In genomic region chr4:65216682-65217081, GRCm38 (mm10) we compare ENCODE assay signal across 14 mouse cellular contexts.
DNase-seq lines count a peak whose midpoint lies in the region; ATAC-seq and TF ChIP-seq lines count a peak whose summit lies in the region.
"Had no signal": no experiment of that assay in that cellular context is flagged by ENCODE, and none has a peak within 500 bp of the region (broad histone marks: within the 10 kb centered on the region; RNA-seq: fewer than 3 reads in every experiment).

No protein-coding gene starts in this region.

- ATAC-seq in Patski = peak; percentile 62
- ATAC-seq: hindbrain, embryonic 16.5 days had no signal

- H3K4me3 ChIP-seq in limb, embryonic 10.5 days = no peak overlapping the region
- H3K4me3 ChIP-seq: erythroblast, embryonic 14.5 days; layer of hippocampus, adult 2 months had no signal

- H3K4me1 ChIP-seq in limb, embryonic 10.5 days = peaks cover 31% of the 10 kb centered on the region

- CTCF ChIA-PET in Patski (lab: Charles Lee) = interaction anchor here (1.1 to 1.7 kb wide), 3 partner anchors 9 to 17 kb away, joined by 3 to 5 read pairs (median 3); no protein-coding TSS in a partner anchor

- no peak for TF ChIP-seq CTCF in Patski (IDR thresholded peaks at IDR 0.05)

- peak; percentile 55 for DNase-seq in Patski (ENCODE audit: low read depth, low spot score)
- DNase-seq in embryo, embryonic 9.5 days (ENCODE audit: extremely low spot score) = peak; percentile 29
- peak; percentile 74 for DNase-seq in kidney, adult 9 months
- peak; percentile 47 for DNase-seq in limb, embryonic 10.5 days (ENCODE audit: low spot score)
- DNase-seq in spleen, postnatal 4 days (ENCODE audit: low spot score in 2 of 2) = no peak
- no peak for DNase-seq in ovary, postnatal 14 days (ENCODE audit: low spot score)
- no peak for DNase-seq in left cerebral cortex, adult 9 months (ENCODE audit: low spot score in 2 of 2)
- DNase-seq: adrenal gland, postnatal 25 days; cerebellum, postnatal 36 days; lung, adult 2 months had no signal

- WGBS in limb, embryonic 10.5 days = 15% methylated on average over 3 of the region's 3 CpGs

- no peaks in the 10 kb centered on the region for H3K36me3 ChIP-seq in limb, embryonic 10.5 days
- H3K36me3 ChIP-seq: G1E had no signal

- POLR2A ChIA-PET in Patski (lab: Charles Lee) = no interaction called here

- in situ Hi-C loops in Patski (cut with MboI; ENCODE audit: low pct_unique_long_range_greater_than_20kb) = no loop called here

- no peaks in the 10 kb centered on the region for H3K27me3 ChIP-seq in Patski
- H3K27me3 ChIP-seq in limb, embryonic 10.5 days (ENCODE audit: low read depth, poor library complexity, severe bottlenecking) = 0 out of 2 replicates have a peak, but pooled peaks cover 7% of the 10 kb centered on the region

- H3K9me3 ChIP-seq in limb, embryonic 10.5 days (replicated peaks) = no peaks in the 10 kb centered on the region
- H3K9me3 ChIP-seq: G1E had no signal

- peak overlapping the region; percentile 73 for H3K27ac ChIP-seq in limb, embryonic 10.5 days
- H3K27ac ChIP-seq: layer of hippocampus, adult 2 months had no signal

Comparison
In these comparisons a context has a peak if more than half of its experiments do, and no peak if none do; other contexts are left out.
1. DNase-seq: peak in Patski (single experiment), embryo, embryonic 9.5 days (single experiment), kidney, adult 9 months (single experiment) and limb, embryonic 10.5 days (single experiment); none in spleen, postnatal 4 days (0 of 2), ovary, postnatal 14 days (single experiment) and left cerebral cortex, adult 9 months (0 of 2).